Comparison of ENCODE assay signal across 12 mouse cellular contexts in genomic region chr3:101141864-101142263, GRCm38 (mm10). TPM values are rescaled to one million over a fixed set of nuclear protein-coding genes. Genes with fewer than 3 reads are reported as not detected.
DNase-seq lines count a peak whose midpoint lies in the region; ATAC-seq and TF ChIP-seq lines count a peak whose summit lies in the region.
"Had no signal": no experiment of that assay in that cellular context is flagged by ENCODE, and none has a peak within 500 bp of the region (broad histone marks: within the 10 kb centered on the region; RNA-seq: fewer than 3 reads in every experiment).

No protein-coding gene starts in this region.

- peak; percentile 37 to 49 for DNase-seq in frontal cortex, postnatal 36 days (ENCODE audit: low spot score in 2 of 2)
- no peak for DNase-seq in frontal cortex, postnatal 25 days (ENCODE audit: low spot score in 2 of 2)
- no peak for DNase-seq in lung, postnatal 0 days (ENCODE audit: low spot score)
- no peak for DNase-seq in lung, postnatal 4 days
- peak; percentile 37 for DNase-seq in adipocyte (ENCODE audit: low spot score)
- DNase-seq in gonadal fat pad, adult 2 months (ENCODE audit: low read depth) = peak; percentile 50
- DNase-seq in left cerebral cortex, postnatal 4 days = no peak
- DNase-seq: cerebellum, adult 11-12 months had no signal

- intact Hi-C loops in left cerebral cortex, postnatal 4 days (cut with DNase I) = no loop called here

- H3K4me2 ChIP-seq in lung, postnatal 0 days (replicated peaks; ENCODE audit: low read depth, low read length) = no peak overlapping the region
- H3K4me2 ChIP-seq: forebrain, embryonic 13.5 days; limb, embryonic 13.5 days; lung, embryonic 15.5 days had no signal

- H3K36me3 ChIP-seq in lung, postnatal 0 days (ENCODE audit: insufficient read depth, low read length) = no peaks in the 10 kb centered on the region
- H3K36me3 ChIP-seq: embryonic facial prominence, embryonic 10.5 days; limb, embryonic 13.5 days; lung, embryonic 15.5 days had no signal

- H3K27me3 ChIP-seq in lung, postnatal 0 days (replicated peaks; ENCODE audit: insufficient read depth, low read length) = no peaks in the 10 kb centered on the region
- H3K27me3 ChIP-seq: forebrain, embryonic 13.5 days; limb, embryonic 13.5 days; lung, embryonic 15.5 days had no signal

- H3K4me1 ChIP-seq in lung, postnatal 0 days (ENCODE audit: insufficient read depth, low read depth, low read length) = no peaks in the 10 kb centered on the region

- no peak overlapping the region for H3K9ac ChIP-seq in lung, postnatal 0 days (replicated peaks; ENCODE audit: low read depth)
- H3K9ac ChIP-seq: forebrain, embryonic 13.5 days; limb, embryonic 13.5 days; lung, embryonic 15.5 days had no signal

- H3K4me3 ChIP-seq in lung, postnatal 0 days (ENCODE audit: low read depth, low read length) = no peak overlapping the region
- H3K4me3 ChIP-seq: embryonic facial prominence, embryonic 10.5 days; forebrain, embryonic 13.5 days; limb, embryonic 13.5 days; lung, embryonic 15.5 days had no signal

- TF ChIP-seq CTCF in lung, postnatal 0 days (IDR thresholded peaks at IDR 0.05) = no peak

- H3K27ac ChIP-seq in lung, postnatal 0 days (ENCODE audit: low read length) = no peak overlapping the region
- H3K27ac ChIP-seq: embryonic facial prominence, embryonic 10.5 days; forebrain, embryonic 13.5 days; limb, embryonic 13.5 days; lung, embryonic 15.5 days had no signal

- WGBS in lung, postnatal 0 days = 53% methylated on average over 8 of the region's 8 CpGs

- TF ChIP-seq EP300 in lung, postnatal 0 days (IDR thresholded peaks at IDR 0.05) = no peak

- ATAC-seq in lung, postnatal 0 days = peak; percentile 50; the same call in 1 of the 2 replicates
- ATAC-seq: forebrain, embryonic 13.5 days had no signal

- H3K9me3 ChIP-seq in lung, postnatal 0 days (ENCODE audit: low read length) = no peaks in the 10 kb centered on the region
- H3K9me3 ChIP-seq: embryonic facial prominence, embryonic 10.5 days; forebrain, embryonic 13.5 days; limb, embryonic 13.5 days; lung, embryonic 15.5 days had no signal

RNA-seq across cellular contexts. Expression of gene Ptgfrn, which starts 31.8 kb away (rescaled TPM):
- 10.2 and 10.5 TPM in 2 replicates for polyA plus RNA-seq in lung, postnatal 0 days (2015; fragmentation: Nextera tagmentation; extraction: Ambion mirVana)
- polyA plus RNA-seq in gonadal fat pad, adult 2 months (2012; rRNA removed) = 16.0 and 20.9 TPM in 2 replicates
- total RNA-seq in left cerebral cortex, postnatal 4 days (2021) = 10 to 100 TPM; 60.5 to 62.5 TPM

Comparison
In these comparisons a context has a peak if more than half of its experiments do, and no peak if none do; other contexts are left out.
1. DNase-seq: peak in frontal cortex, postnatal 36 days (2 of 2), adipocyte (single experiment) and gonadal fat pad, adult 2 months (single experiment); none in frontal cortex, postnatal 25 days (0 of 2), lung, postnatal 0 days (single experiment), lung, postnatal 4 days (0 of 2) and left cerebral cortex, postnatal 4 days (single experiment).